Mouse (Mus musculus) embryonic fibroblast, embryonic 13.5 days (primary cell): Measurements from ENCODE around the gene Rapgef6.

Experiments used
- CTCF ChIP-seq: IDR thresholded peaks from 2 replicates; pipeline ENCODE4 v1.5.1; 2011; ENCODE audit warnings: mild to moderate bottlenecking, control low read depth, low read length, moderate library complexity, borderline replicate concordance; ENCODE audit not compliant: insufficient read depth
- POLR2A ChIP-seq: IDR thresholded peaks from 2 replicates; pipeline ENCODE4 v1.6.1; 2011; ENCODE audit warnings: low read depth, mild to moderate bottlenecking, control low read depth, low read length, moderate library complexity

GRCm38 (mm10) chr11:54621725-54622124, 99.1 kb downstream of the Rapgef6 start:
- TF ChIP-seq CTCF (no peak), POLR2A (no peak)
